Mouse (Mus musculus) thymus, adult 2 months (tissue): ENCODE data around the gene Gdap2.

ENCODE experiments used
- CTCF ChIP-seq: fragments of 200-500 bp; IDR thresholded peaks from 2 replicates; pipeline ENCODE4 v1.5.1; 2012; ENCODE audit warnings: mild to moderate bottlenecking, control low read depth, low read length, moderate library complexity, borderline replicate concordance; ENCODE audit not compliant: control insufficient read depth, poor library complexity, insufficient read depth; ENCODE audit errors: extremely low read depth
- POLR2A ChIP-seq: fragments of 200-500 bp; IDR thresholded peaks from 2 replicates; pipeline ENCODE4 v1.6.1; 2012; ENCODE audit warnings: mild to moderate bottlenecking, low read length, control low read depth, moderate library complexity; ENCODE audit not compliant: control insufficient read depth, poor library complexity, insufficient read depth; ENCODE audit errors: extremely low read depth

DNA sequence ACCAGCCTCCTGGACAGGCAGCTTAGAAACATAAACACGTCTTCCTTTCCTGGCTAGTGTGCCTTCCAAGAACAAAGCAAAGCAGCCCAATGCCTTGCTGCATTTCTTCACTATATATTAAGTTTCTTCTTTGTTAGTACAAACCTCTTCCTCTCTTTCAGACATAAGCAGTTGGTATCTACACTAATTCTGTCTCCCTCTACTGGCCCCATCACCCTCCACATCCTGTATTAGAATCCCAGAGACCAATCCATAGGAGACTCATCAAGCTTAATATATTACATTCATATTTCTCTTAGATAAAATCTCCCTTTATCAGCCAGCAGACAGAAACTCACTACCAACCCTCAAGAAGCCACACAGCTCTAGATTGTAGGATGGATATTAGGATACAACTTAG lies 39.7 kb upstream of the Gdap2 start:
- TF ChIP-seq POLR2A (no peak), CTCF (no peak)
